Mouse (Mus musculus): ENCODE results near the gene Sh3bgrl2.

GRCm38 (mm10) chr9:83555580-83555979, 7.5 kb downstream of the Sh3bgrl2 start:
- TF ChIP-seq CTCF (IDR thresholded peaks at IDR 0.05; ENCODE audit: extremely low read depth, insufficient read depth, low read length), result no peak
- no peak for TF ChIP-seq POLR2A (IDR thresholded peaks at IDR 0.05; ENCODE audit: extremely low read depth, insufficient read depth, low read length)
